Mouse (Mus musculus): ENCODE measurements at regions not wholly inside any gene's neighbourhood (a gene's known extent, or its start where the extent isn't known, plus 50 kb on each side); places are given as distances from the start of the nearest gene placed in this dataset.

DNA sequence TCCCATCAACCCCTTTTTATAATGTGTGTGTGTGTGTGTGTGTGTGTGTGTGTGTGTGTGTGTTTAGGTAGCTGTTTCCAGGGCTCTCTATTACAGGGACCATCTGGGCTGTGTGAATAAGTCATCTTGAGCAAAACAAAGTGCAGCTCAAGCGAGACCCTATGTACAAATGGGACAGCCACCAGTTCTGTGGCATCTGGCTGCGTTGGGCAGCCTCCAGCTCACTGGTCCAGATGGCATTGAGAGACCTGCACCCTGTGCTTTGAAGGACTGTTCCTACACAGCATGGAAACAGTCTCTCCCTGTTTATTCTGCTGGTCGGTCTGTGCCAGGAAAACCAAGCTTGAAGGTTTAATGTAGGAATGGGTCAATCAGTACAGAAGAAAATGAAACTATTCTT lies 311.4 kb upstream of the Cdyl start:
- H3K4me2 ChIP-seq (replicated peaks), result no peak overlapping the region
- ATAC-seq, result no peak
- no peak overlapping the region for H3K4me3 ChIP-seq (replicated peaks)
- no peaks in the 10 kb centered on the region for H3K4me1 ChIP-seq (replicated peaks)
- H3K9me3 ChIP-seq, result no peaks in the 10 kb centered on the region
- no peak overlapping the region for H3K27ac ChIP-seq
- no peak overlapping the region for H3K9ac ChIP-seq
- H3K36me3 ChIP-seq, result no peaks in the 10 kb centered on the region
- 71% methylated on average over 3 of the region's 3 CpGs for WGBS
- no peaks in the 10 kb centered on the region for H3K27me3 ChIP-seq (replicated peaks)

GRCm38 (mm10) chr13:35359345-35359744 lies 300.3 kb upstream of the Cdyl start:
- ATAC-seq, result no peak
- Histone ChIP-seq H3K4me2 (replicated peaks) (no peak overlapping the region), H3K4me3 (replicated peaks) (no peak overlapping the region), H3K9me3 (no peaks in the 10 kb centered on the region), H3K4me1 (replicated peaks) (no peaks in the 10 kb centered on the region), H3K9ac (no peak overlapping the region), H3K27me3 (replicated peaks) (no peaks in the 10 kb centered on the region), H3K36me3 (no peaks in the 10 kb centered on the region), H3K27ac (no peak overlapping the region)
- WGBS, result 78% methylated on average over 3 of the region's 3 CpGs

GRCm38 (mm10) chr13:35377487-35377886 lies 282.1 kb upstream of the Cdyl start:
- H3K27ac ChIP-seq, result no peak overlapping the region
- WGBS, result 87% methylated on average over 2 of the region's 2 CpGs
- no peaks in the 10 kb centered on the region for H3K4me1 ChIP-seq (replicated peaks)
- no peaks in the 10 kb centered on the region for H3K27me3 ChIP-seq (replicated peaks)
- no peak for ATAC-seq
- H3K4me2 ChIP-seq (replicated peaks), result no peak overlapping the region
- no peak overlapping the region for H3K9ac ChIP-seq
- no peaks in the 10 kb centered on the region for H3K36me3 ChIP-seq
- H3K9me3 ChIP-seq, result no peaks in the 10 kb centered on the region
- no peak overlapping the region for H3K4me3 ChIP-seq (replicated peaks)

DNA sequence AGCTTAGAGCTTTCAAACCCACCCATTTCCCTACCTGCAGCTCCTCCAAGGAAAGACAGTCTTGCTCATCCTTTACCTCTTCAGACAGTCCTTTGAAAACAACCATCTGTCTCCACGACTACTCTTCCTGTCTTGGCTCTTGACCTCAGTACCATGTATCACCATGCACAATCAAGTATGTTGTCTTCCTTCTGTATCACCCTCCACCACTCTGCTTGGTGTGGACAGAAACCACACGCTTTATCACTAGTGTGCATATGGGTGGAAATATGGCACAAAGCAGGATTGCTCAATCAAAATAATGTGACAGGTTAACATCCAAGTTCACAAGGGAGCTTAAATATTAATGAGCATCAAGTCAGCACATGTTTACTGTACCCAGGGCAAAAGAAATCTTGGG lies 280.1 kb upstream of the Cdyl start:
- Histone ChIP-seq H3K4me3 (replicated peaks) (no peak overlapping the region), H3K9me3 (no peaks in the 10 kb centered on the region), H3K27ac (no peak overlapping the region), H3K36me3 (no peaks in the 10 kb centered on the region), H3K27me3 (replicated peaks) (no peaks in the 10 kb centered on the region), H3K9ac (no peak overlapping the region), H3K4me1 (replicated peaks) (peaks cover 4% of the 10 kb centered on the region; the same call in 1 of the 2 replicates), H3K4me2 (replicated peaks) (no peak overlapping the region)
- WGBS, result 76% methylated on average over 2 of the region's 2 CpGs
- ATAC-seq, result no peak

DNA sequence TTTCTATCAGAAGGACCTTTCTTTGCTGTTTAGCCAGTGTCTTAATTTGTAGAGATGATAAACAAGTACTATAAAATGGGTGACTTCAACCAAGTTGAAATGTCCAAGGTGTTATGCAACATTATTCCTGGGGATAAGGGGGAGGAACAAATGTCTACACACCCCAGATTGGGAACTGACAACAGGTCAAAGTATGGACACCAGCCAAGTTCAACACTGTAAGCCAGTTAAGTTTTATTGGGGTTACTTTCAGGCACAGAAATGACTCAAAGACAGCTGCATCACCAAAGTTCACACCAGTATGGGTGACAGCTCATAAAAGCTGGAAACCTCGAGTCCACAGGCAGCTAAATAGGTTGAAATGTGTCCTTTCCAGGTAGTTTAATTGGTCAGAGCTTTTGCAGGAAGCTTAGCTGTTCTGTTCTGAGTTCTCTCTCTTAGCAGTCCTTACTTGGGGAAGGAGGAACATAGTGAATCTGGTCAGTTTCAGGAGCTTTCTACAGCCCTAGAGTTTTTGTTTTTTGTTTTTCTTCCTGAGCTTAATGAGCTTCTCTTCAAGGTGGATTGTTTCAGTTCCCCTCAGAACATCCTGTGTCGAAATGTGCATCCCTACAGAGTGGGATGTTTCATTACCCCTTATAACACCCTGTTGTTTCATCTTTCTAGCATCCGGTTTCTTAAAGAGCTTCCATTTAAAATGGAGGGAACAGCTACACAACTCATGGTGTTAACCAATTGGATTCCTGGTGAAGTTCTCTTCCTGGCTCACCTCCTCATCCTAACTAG lies 279.2 kb upstream of the Cdyl start:
- no peak overlapping the region for H3K4me2 ChIP-seq (replicated peaks)
- H3K4me1 ChIP-seq (replicated peaks), result peaks cover 4% of the 10 kb centered on the region; the same call in 1 of the 2 replicates
- no peaks in the 10 kb centered on the region for H3K36me3 ChIP-seq
- no peak overlapping the region for H3K9ac ChIP-seq
- no peak overlapping the region for H3K27ac ChIP-seq
- no peaks in the 10 kb centered on the region for H3K9me3 ChIP-seq
- ATAC-seq, result no peak
- H3K27me3 ChIP-seq (replicated peaks), result no peaks in the 10 kb centered on the region
- 53% methylated on average over 3 of the region's 3 CpGs for whole genome bisulfite sequencing
- no peak overlapping the region for H3K4me3 ChIP-seq (replicated peaks)

- no peak overlapping the region for H3K27ac ChIP-seq
- no peak overlapping the region for H3K4me2 ChIP-seq (replicated peaks)
- no peaks in the 10 kb centered on the region for H3K9me3 ChIP-seq
- 64% methylated on average over 2 of the region's 2 CpGs for WGBS
- H3K4me1 ChIP-seq (replicated peaks), result peaks cover 4% of the 10 kb centered on the region; the same call in 1 of the 2 replicates
- H3K4me3 ChIP-seq (replicated peaks), result no peak overlapping the region
- H3K36me3 ChIP-seq, result no peaks in the 10 kb centered on the region
- H3K27me3 ChIP-seq (replicated peaks), result no peaks in the 10 kb centered on the region
- no peak for ATAC-seq
- no peak overlapping the region for H3K9ac ChIP-seq
Measured at GRCm38 (mm10) chr13:35381641-35382040, 278.0 kb upstream of the Cdyl start.

GRCm38 (mm10) chr13:35383000-35383623 lies 276.5 kb upstream of the Cdyl start:
- H3K36me3 ChIP-seq, result no peaks in the 10 kb centered on the region
- H3K9ac ChIP-seq, result no peak overlapping the region
- H3K27ac ChIP-seq, result no peak overlapping the region
- H3K9me3 ChIP-seq, result no peaks in the 10 kb centered on the region
- no peaks in the 10 kb centered on the region for H3K27me3 ChIP-seq (replicated peaks)
- peaks cover 4% of the 10 kb centered on the region; the same call in 1 of the 2 replicates for H3K4me1 ChIP-seq (replicated peaks)
- 29% methylated on average over 12 of the region's 12 CpGs for WGBS
- no peak overlapping the region; the same call in 1 of the 2 replicates for H3K4me2 ChIP-seq (replicated peaks)
- H3K4me3 ChIP-seq (replicated peaks), result no peak overlapping the region
- peak; percentile 89 for ATAC-seq

GRCm38 (mm10) chr13:35383624-35384018 lies 276.0 kb upstream of the Cdyl start:
- no peak overlapping the region; the same call in 1 of the 2 replicates for H3K4me2 ChIP-seq (replicated peaks)
- no peak overlapping the region for H3K27ac ChIP-seq
- H3K4me1 ChIP-seq (replicated peaks), result peaks cover 4% of the 10 kb centered on the region; the same call in 1 of the 2 replicates
- H3K9me3 ChIP-seq, result no peaks in the 10 kb centered on the region
- no peak overlapping the region for H3K9ac ChIP-seq
- peak; percentile 50; the same call in 1 of the 2 replicates for ATAC-seq
- 55% methylated on average over 8 of the region's 8 CpGs for WGBS
- no peak overlapping the region for H3K4me3 ChIP-seq (replicated peaks)
- no peaks in the 10 kb centered on the region for H3K36me3 ChIP-seq
- H3K27me3 ChIP-seq (replicated peaks), result no peaks in the 10 kb centered on the region

DNA sequence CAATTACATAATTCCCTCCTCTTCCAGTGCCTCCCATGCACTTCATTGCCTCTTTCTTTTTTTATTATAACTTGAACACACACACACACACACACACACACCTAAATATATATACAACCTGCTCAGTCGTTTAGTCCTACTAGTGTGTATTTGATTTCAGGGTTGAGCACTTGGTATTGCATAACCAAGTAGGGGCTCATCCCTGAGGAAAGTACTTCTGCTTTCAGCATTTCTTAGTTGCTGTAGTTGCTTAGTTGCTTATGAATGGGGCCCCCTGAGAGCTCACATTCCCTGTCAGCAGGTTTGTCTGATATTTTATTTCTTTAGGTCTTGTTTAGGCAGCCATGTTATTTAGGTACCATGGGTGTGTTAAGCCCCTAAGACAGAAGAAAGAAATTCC lies 271.3 kb upstream of the Cdyl start:
- no peak for ATAC-seq
- no peaks in the 10 kb centered on the region for H3K4me1 ChIP-seq (replicated peaks)
- 48% methylated on average over 1 of the region's 1 CpGs for WGBS

GRCm38 (mm10) chr13:35389781-35390525 lies 269.7 kb upstream of the Cdyl start:
- no peak for ATAC-seq
- Histone ChIP-seq H3K27ac (no peak overlapping the region), H3K4me2 (replicated peaks) (no peak overlapping the region), H3K9ac (no peak overlapping the region), H3K9me3 (no peaks in the 10 kb centered on the region), H3K36me3 (no peaks in the 10 kb centered on the region), H3K4me3 (replicated peaks) (no peak overlapping the region), H3K4me1 (replicated peaks) (peaks cover under 1% of the 10 kb centered on the region; the same call in 1 of the 2 replicates), H3K27me3 (replicated peaks) (no peaks in the 10 kb centered on the region)
- 81% methylated on average over 6 of the region's 6 CpGs for WGBS

More for the DNA sequence above, 271.3 kb upstream of the Cdyl start:
- Histone ChIP-seq H3K4me3 (replicated peaks) (no peak overlapping the region), H3K9ac (no peak overlapping the region), H3K36me3 (no peaks in the 10 kb centered on the region), H3K27me3 (replicated peaks) (no peaks in the 10 kb centered on the region), H3K4me2 (replicated peaks) (no peak overlapping the region), H3K9me3 (no peaks in the 10 kb centered on the region), H3K27ac (no peak overlapping the region)

DNA sequence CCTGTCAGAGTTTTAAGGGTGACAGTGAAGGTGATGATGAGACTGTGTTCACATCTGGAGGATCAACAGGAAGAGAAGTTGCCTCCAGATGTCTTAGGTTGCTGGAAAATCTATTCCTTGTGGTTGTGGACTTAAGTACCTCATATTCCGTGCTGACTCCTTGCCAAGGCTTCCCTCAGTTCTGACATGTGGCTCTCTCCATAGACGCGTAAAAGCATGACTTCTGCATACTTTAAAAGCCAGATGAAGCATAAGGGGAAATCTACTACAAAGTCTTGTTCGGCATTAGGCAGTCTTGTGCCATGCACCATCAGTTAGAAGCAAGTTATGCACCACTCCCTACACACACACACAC lies 269.1 kb upstream of the Cdyl start:
- no peak for ATAC-seq
- H3K4me3 ChIP-seq (replicated peaks), result no peak overlapping the region
- no peaks in the 10 kb centered on the region for H3K9me3 ChIP-seq
- WGBS, result 65% methylated on average over 4 of the region's 4 CpGs
- H3K27ac ChIP-seq, result no peak overlapping the region
- H3K36me3 ChIP-seq, result no peaks in the 10 kb centered on the region
- H3K4me2 ChIP-seq (replicated peaks), result no peak overlapping the region
- H3K27me3 ChIP-seq (replicated peaks), result no peaks in the 10 kb centered on the region
- peaks cover 6% of the 10 kb centered on the region; the same call in 1 of the 2 replicates for H3K4me1 ChIP-seq (replicated peaks)
- no peak overlapping the region for H3K9ac ChIP-seq

GRCm38 (mm10) chr13:35392167-35392566 lies 267.5 kb upstream of the Cdyl start:
- WGBS, result 87% methylated on average over 6 of the region's 6 CpGs
- no peaks in the 10 kb centered on the region for H3K27me3 ChIP-seq (replicated peaks)
- no peak overlapping the region for H3K9ac ChIP-seq
- H3K4me3 ChIP-seq (replicated peaks), result no peak overlapping the region
- H3K27ac ChIP-seq, result no peak overlapping the region
- H3K4me2 ChIP-seq (replicated peaks), result no peak overlapping the region
- ATAC-seq, result no peak
- no peaks in the 10 kb centered on the region for H3K36me3 ChIP-seq
- no peaks in the 10 kb centered on the region for H3K9me3 ChIP-seq
- peaks cover 9% of the 10 kb centered on the region; the same call in 1 of the 2 replicates for H3K4me1 ChIP-seq (replicated peaks)

All from intestine, embryonic 15.5 days (tissue).